Comparison of ENCODE assay signal across 21 mouse cellular contexts in the genomic region with DNA sequence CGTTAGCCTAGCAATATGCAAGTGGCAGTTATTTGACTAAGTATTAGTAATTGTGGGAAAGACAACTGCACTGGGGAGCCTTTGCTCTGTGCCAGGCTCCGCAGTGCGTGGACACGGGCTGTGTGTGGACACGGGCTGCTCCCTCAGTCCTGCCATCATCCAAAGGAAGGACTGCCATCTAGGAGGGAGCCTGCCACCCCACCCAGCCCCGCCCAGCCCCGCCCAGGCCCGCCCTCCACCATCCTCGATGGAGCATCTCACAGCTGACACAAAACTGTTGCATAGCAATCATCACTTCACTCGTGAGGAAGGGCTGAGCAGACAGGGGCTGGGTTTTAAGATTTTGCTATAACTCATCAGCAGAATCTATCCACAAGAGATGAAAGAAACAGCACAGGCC. TPM values are rescaled to one million over a fixed set of nuclear protein-coding genes. Genes with fewer than 3 reads are reported as not detected.
"Had no signal": no experiment of that assay in that cellular context is flagged by ENCODE, and none has a peak within 500 bp of the region (broad histone marks: within the 10 kb centered on the region; RNA-seq: fewer than 3 reads in every experiment).

No protein-coding gene starts in this region.

- H3K36me3 ChIP-seq: limb, embryonic 15.5 days; lung, embryonic 15.5 days; midbrain, embryonic 12.5 days; neural tube, embryonic 13.5 days had no signal

- ATAC-seq: intestine, postnatal 0 days; midbrain, embryonic 16.5 days had no signal

- H3K27ac ChIP-seq: limb, embryonic 15.5 days; lung, embryonic 15.5 days; midbrain, embryonic 12.5 days; neural tube, embryonic 13.5 days had no signal

- H3K27me3 ChIP-seq: limb, embryonic 15.5 days; lung, embryonic 15.5 days; neural tube, embryonic 13.5 days had no signal

- H3K4me3 ChIP-seq: limb, embryonic 15.5 days; lung, embryonic 15.5 days; midbrain, embryonic 12.5 days; neural tube, embryonic 13.5 days had no signal

- DNase-seq: kidney, postnatal 25 days; layer of hippocampus, adult 9-11 months; layer of hippocampus, postnatal 36 days; lung, postnatal 14 days; retina, postnatal 1 day; right cerebral cortex, postnatal 4 days; spleen, adult 18-20 months; thymus, postnatal 4 days had no signal

- H3K9ac ChIP-seq: limb, embryonic 15.5 days; lung, embryonic 15.5 days; midbrain, embryonic 12.5 days; neural tube, embryonic 13.5 days had no signal

- H3K9me3 ChIP-seq: limb, embryonic 15.5 days; lung, embryonic 15.5 days; midbrain, embryonic 12.5 days; neural tube, embryonic 13.5 days had no signal

- H3K4me2 ChIP-seq: limb, embryonic 15.5 days; lung, embryonic 15.5 days; midbrain, embryonic 12.5 days; neural tube, embryonic 13.5 days had no signal

RNA-seq across cellular contexts. Expression of gene 4930568D16Rik, which starts 41.6 kb away (rescaled TPM):
- total RNA-seq: layer of hippocampus, adult 18-20 months; layer of hippocampus, postnatal 36 days; left cerebral cortex, adult 8-10 months; left cerebral cortex, postnatal 25 days; megakaryocyte-erythroid progenitor cell, adult 5-6 weeks had no signal
- polyA plus RNA-seq: intestine, postnatal 0 days; kidney, embryonic 16.5 days; limb, embryonic 11.5 days; limb, embryonic 15.5 days; lung, embryonic 15.5 days; midbrain, embryonic 12.5 days; midbrain, embryonic 16.5 days; neural tube, embryonic 13.5 days; stomach, embryonic 14.5 days had no signal
